Mouse (Mus musculus) intestine, embryonic 15.5 days (tissue): ENCODE measurements around the gene Ogdh. TPM values are rescaled to one million over a fixed set of nuclear protein-coding genes. Genes with fewer than 3 reads are reported as not detected.

Experiments
- ATAC-seq: fragments of 200-750 bp; cut with Nextera tagmentation; 2 replicates; pipeline ENCODE4 v1.8.0; 2017; ENCODE audit warnings: moderate TSS enrichment, moderate library complexity
- H3K27ac ChIP-seq: fragments of 300-500 bp; sonication (generic); 2 replicates; pipeline ENCODE4 v1.5.1; 2015; ENCODE audit warnings: mild to moderate bottlenecking, inconsistent platforms
- H3K27me3 ChIP-seq: fragments of 300-500 bp; sonication (generic); replicated peaks from 2 replicates; pipeline ENCODE4 v1.6.1; 2015; ENCODE audit warnings: inconsistent platforms
- H3K36me3 ChIP-seq: fragments of 300-500 bp; sonication (generic); 2 replicates; pipeline ENCODE4 v1.6.1; 2015; ENCODE audit warnings: inconsistent platforms
- H3K4me1 ChIP-seq: fragments of 300-500 bp; sonication (generic); replicated peaks from 2 replicates; pipeline ENCODE4 v1.6.1; 2015; ENCODE audit warnings: inconsistent platforms
- H3K4me2 ChIP-seq: fragments of 300-500 bp; sonication (generic); replicated peaks from 2 replicates; pipeline ENCODE4 v1.6.1; 2015; ENCODE audit warnings: mild to moderate bottlenecking, inconsistent platforms
- H3K4me3 ChIP-seq: fragments of 300-500 bp; sonication (generic); replicated peaks from 2 replicates; pipeline ENCODE4 v1.5.1; 2015; ENCODE audit warnings: inconsistent platforms
- H3K9ac ChIP-seq: fragments of 300-500 bp; sonication (generic); 2 replicates; pipeline ENCODE4 v1.6.1; 2015; ENCODE audit warnings: inconsistent platforms
- H3K9me3 ChIP-seq: fragments of 300-500 bp; sonication (generic); 2 replicates; pipeline ENCODE4 v1.6.1; 2016; ENCODE audit warnings: inconsistent platforms
- WGBS: fragments of 180-500 bp; shearing (Covaris S2); methylation state at CpG from one replicate; pipeline ENCODE4 v1.1.7; 2015; 5-methylcytosine and 5-hydroxymethylcytosine counted together
- polyA plus RNA-seq: library from polyadenylated mRNA; unstranded; fragments of >200 nt; fragmentation: Nextera tagmentation; extraction: Ambion mirVana; gene quantifications from 2 replicates; pipeline ENCODE4 v1.2.1, GENCODE M21; 2015

Gene Ogdh
- polyA plus RNA-seq, 1 experiment from 2014 or later: 134 TPM

- Histone ChIP-seq H3K27ac (no peak overlapping the region), H3K4me3 (no peak overlapping the region), H3K36me3 (no peaks in the 10 kb centered on the region), H3K9me3 (no peaks in the 10 kb centered on the region), H3K9ac (no peak overlapping the region), H3K27me3 (no peaks in the 10 kb centered on the region), H3K4me2 (no peak overlapping the region), H3K4me1 (no peaks in the 10 kb centered on the region)
- 89% methylated on average over 9 of the region's 9 CpGs for WGBS
- ATAC-seq: no peak
Observed at GRCm38 (mm10) chr11:6372784-6373183, 81.4 kb downstream of the Ogdh start.

GRCm38 (mm10) chr11:6380916-6381315 lies 89.5 kb downstream of the Ogdh start:
- H3K27me3 ChIP-seq: no peaks in the 10 kb centered on the region
- no peaks in the 10 kb centered on the region for H3K9me3 ChIP-seq
- H3K36me3 ChIP-seq: no peaks in the 10 kb centered on the region
- H3K4me1 ChIP-seq: no peaks in the 10 kb centered on the region
- ATAC-seq: no peak
- no peak overlapping the region for H3K27ac ChIP-seq
- no peak overlapping the region for H3K9ac ChIP-seq
- H3K4me3 ChIP-seq: no peak overlapping the region
- H3K4me2 ChIP-seq: no peak overlapping the region
- 78% methylated on average over 6 of the region's 6 CpGs for WGBS

GRCm38 (mm10) chr11:6388126-6388725 lies 96.8 kb downstream of the Ogdh start:
- Histone ChIP-seq H3K4me3 (no peak overlapping the region), H3K9me3 (no peaks in the 10 kb centered on the region), H3K4me1 (peaks cover 13% of the 10 kb centered on the region), H3K36me3 (no peaks in the 10 kb centered on the region), H3K9ac (no peak overlapping the region), H3K27me3 (no peaks in the 10 kb centered on the region), H3K27ac (peak overlapping the region; percentile 99), H3K4me2 (no peak overlapping the region)
- ATAC-seq: no peak
- WGBS: 89% methylated on average over 6 of the region's 6 CpGs

GRCm38 (mm10) chr11:6388726-6389413 lies 97.4 kb downstream of the Ogdh start, which contains the start of gene Zmiz2:
Gene Zmiz2, plus strand, starts transcription at chr11:6389074.
- WGBS: 6% methylated on average over 56 of the region's 60 CpGs
- peak within 1 kb of the TSS; percentile 82 for H3K9ac ChIP-seq
- peak within 1 kb of the TSS; percentile 99 for H3K27ac ChIP-seq
- H3K9me3 ChIP-seq: no peaks in the 10 kb centered on the region
- no peaks in the 10 kb centered on the region for H3K27me3 ChIP-seq
- peak; percentile 99 for ATAC-seq
- H3K4me2 ChIP-seq: peak within 1 kb of the TSS; percentile 77
- H3K4me3 ChIP-seq: peak within 1 kb of the TSS; percentile 77
- peaks cover 14% of the 10 kb centered on the region for H3K4me1 ChIP-seq
- no peaks in the 10 kb centered on the region for H3K36me3 ChIP-seq

- Histone ChIP-seq H3K4me3 (peak overlapping the region; percentile 77), H3K27me3 (no peaks in the 10 kb centered on the region), H3K36me3 (peaks cover 3% of the 10 kb centered on the region; the same call in 1 of the 2 replicates), H3K9me3 (no peaks in the 10 kb centered on the region), H3K27ac (peak overlapping the region; percentile 99; the same call in 1 of the 2 replicates), H3K4me2 (peak overlapping the region; percentile 77), H3K9ac (peak overlapping the region; percentile 82), H3K4me1 (peaks cover 15% of the 10 kb centered on the region)
- ATAC-seq: no peak
- WGBS: 2% methylated on average over 32 of the region's 43 CpGs
Observed at GRCm38 (mm10) chr11:6389483-6389921, 98.1 kb downstream of the Ogdh start.

- Histone ChIP-seq H3K9me3 (no peaks in the 10 kb centered on the region), H3K9ac (peak overlapping the region; percentile 82; the same call in 1 of the 2 replicates), H3K27ac (no peak overlapping the region), H3K36me3 (peaks cover 3% of the 10 kb centered on the region; the same call in 1 of the 2 replicates), H3K4me3 (peak overlapping the region; percentile 77), H3K27me3 (no peaks in the 10 kb centered on the region), H3K4me1 (peaks cover 15% of the 10 kb centered on the region), H3K4me2 (peak overlapping the region; percentile 77)
- no peak for ATAC-seq
- 81% methylated on average over 8 of the region's 8 CpGs for WGBS
Observed at GRCm38 (mm10) chr11:6390376-6391053, 99.1 kb downstream of the Ogdh start.

- no peaks in the 10 kb centered on the region for H3K27me3 ChIP-seq
- no peak overlapping the region for H3K4me3 ChIP-seq
- peaks cover 15% of the 10 kb centered on the region for H3K4me1 ChIP-seq
- no peak for ATAC-seq
- H3K9ac ChIP-seq: no peak overlapping the region
- peaks cover 13% of the 10 kb centered on the region for H3K36me3 ChIP-seq
- H3K27ac ChIP-seq: no peak overlapping the region
- no peak overlapping the region for H3K4me2 ChIP-seq
- WGBS: 77% methylated on average over 8 of the region's 8 CpGs
- no peaks in the 10 kb centered on the region for H3K9me3 ChIP-seq
Observed at GRCm38 (mm10) chr11:6391516-6392276, 100.3 kb downstream of the Ogdh start.

- WGBS: 76% methylated on average over 6 of the region's 6 CpGs
- Histone ChIP-seq H3K4me2 (no peak overlapping the region), H3K36me3 (peaks cover 23% of the 10 kb centered on the region), H3K9me3 (no peaks in the 10 kb centered on the region), H3K4me3 (no peak overlapping the region), H3K27ac (no peak overlapping the region), H3K9ac (no peak overlapping the region), H3K27me3 (no peaks in the 10 kb centered on the region), H3K4me1 (peaks cover 15% of the 10 kb centered on the region)
- ATAC-seq: no peak
Observed at GRCm38 (mm10) chr11:6392857-6393256, 101.4 kb downstream of the Ogdh start.

- Histone ChIP-seq H3K4me3 (no peak overlapping the region), H3K27me3 (no peaks in the 10 kb centered on the region), H3K4me1 (peaks cover 15% of the 10 kb centered on the region), H3K27ac (no peak overlapping the region), H3K9me3 (no peaks in the 10 kb centered on the region), H3K4me2 (no peak overlapping the region), H3K9ac (no peak overlapping the region), H3K36me3 (peaks cover 26% of the 10 kb centered on the region)
- 72% methylated on average over 1 of the region's 1 CpGs for WGBS
- ATAC-seq: no peak
Observed at GRCm38 (mm10) chr11:6393866-6394265, 102.4 kb downstream of the Ogdh start.

- Histone ChIP-seq H3K4me3 (no peak overlapping the region), H3K36me3 (peaks cover 40% of the 10 kb centered on the region), H3K9me3 (no peaks in the 10 kb centered on the region), H3K27me3 (no peaks in the 10 kb centered on the region), H3K4me1 (peaks cover 11% of the 10 kb centered on the region; the same call in 1 of the 2 replicates), H3K27ac (no peak overlapping the region), H3K4me2 (no peak overlapping the region), H3K9ac (no peak overlapping the region)
- 85% methylated on average over 5 of the region's 5 CpGs for WGBS
- ATAC-seq: no peak
Observed at GRCm38 (mm10) chr11:6395565-6395964, 104.1 kb downstream of the Ogdh start.

- Histone ChIP-seq H3K4me2 (no peak overlapping the region), H3K36me3 (peaks cover 63% of the 10 kb centered on the region), H3K9ac (no peak overlapping the region), H3K4me3 (no peak overlapping the region), H3K4me1 (0 out of 2 replicates have a peak, but pooled peaks cover 2% of the 10 kb centered on the region), H3K27me3 (no peaks in the 10 kb centered on the region), H3K27ac (no peak overlapping the region), H3K9me3 (no peaks in the 10 kb centered on the region)
- no peak for ATAC-seq
- 95% methylated on average over 10 of the region's 10 CpGs for WGBS
Observed at GRCm38 (mm10) chr11:6398141-6398540, 106.7 kb downstream of the Ogdh start.
